Mouse (Mus musculus): ENCODE data around the gene Ube2h. TPM values are rescaled to one million over a fixed set of nuclear protein-coding genes. Genes with fewer than 3 reads are reported as not detected.

The Ube2h gene
- polyA plus RNA-seq (2011; ENCODE audit: insufficient read depth, insufficient read length, low replicate concordance, missing spikeins), result 35.1 and 44.9 TPM in 2 replicates

GRCm38 (mm10) chr6:30304399-30304917, at the start of gene Ube2h:
Gene Ube2h (minus strand): TSS chr6:30304539.
- peak within 1 kb of the TSS; percentile 98 for H3K27ac ChIP-seq (ENCODE audit: control insufficient read depth, insufficient read depth, low read depth, low read length, poor library complexity)
- 2% methylated on average over 33 of the region's 33 CpGs for WGBS
- H3K4me3 ChIP-seq (replicated peaks; ENCODE audit: control insufficient read depth, low read depth, low read length), result peak within 1 kb of the TSS; percentile 78
- TF ChIP-seq CTCF (IDR thresholded peaks at IDR 0.05; ENCODE audit: control insufficient read depth, insufficient read depth, low read length) (no peak), POLR2A (IDR thresholded peaks at IDR 0.05; ENCODE audit: borderline replicate concordance, control insufficient read depth, low read depth, low read length) (peak; percentile 98)
- H3K4me1 ChIP-seq (ENCODE audit: control insufficient read depth, insufficient read depth, low read length), result peaks cover 3% of the 10 kb centered on the region; the same call in 1 of the 2 replicates

DNA sequence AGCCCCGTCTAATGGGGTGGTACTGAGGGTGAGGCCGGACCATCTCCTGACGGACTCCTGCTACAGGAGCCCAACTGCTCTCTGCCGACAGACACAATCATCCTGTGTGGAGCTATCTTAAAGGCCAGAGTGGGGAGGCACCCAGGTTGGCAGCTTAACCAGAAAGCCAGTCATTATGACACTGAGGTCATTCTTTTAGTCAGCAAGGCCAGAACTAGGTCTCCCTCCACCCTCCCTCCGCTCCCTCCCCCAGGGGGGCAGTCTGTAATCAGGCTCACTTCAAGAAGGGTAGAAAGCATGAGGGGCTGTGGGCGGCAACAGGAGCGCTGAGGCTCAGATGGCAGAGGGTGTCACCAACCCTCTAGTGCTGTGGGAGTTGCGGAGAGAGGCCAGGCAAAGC, 49.3 kb upstream of the Ube2h start:
- Histone ChIP-seq H3K27ac (ENCODE audit: control insufficient read depth, insufficient read depth, low read depth, low read length, poor library complexity) (no peak overlapping the region; the same call in 1 of the 2 replicates), H3K4me1 (ENCODE audit: control insufficient read depth, insufficient read depth, low read length) (peaks cover 3% of the 10 kb centered on the region; the same call in 1 of the 2 replicates), H3K4me3 (replicated peaks; ENCODE audit: control insufficient read depth, low read depth, low read length) (no peak overlapping the region)
- TF ChIP-seq CTCF (IDR thresholded peaks at IDR 0.05; ENCODE audit: control insufficient read depth, insufficient read depth, low read length) (no peak), POLR2A (IDR thresholded peaks at IDR 0.05; ENCODE audit: borderline replicate concordance, control insufficient read depth, low read depth, low read length) (no peak)
- 90% methylated on average over 8 of the region's 8 CpGs for WGBS

DNA sequence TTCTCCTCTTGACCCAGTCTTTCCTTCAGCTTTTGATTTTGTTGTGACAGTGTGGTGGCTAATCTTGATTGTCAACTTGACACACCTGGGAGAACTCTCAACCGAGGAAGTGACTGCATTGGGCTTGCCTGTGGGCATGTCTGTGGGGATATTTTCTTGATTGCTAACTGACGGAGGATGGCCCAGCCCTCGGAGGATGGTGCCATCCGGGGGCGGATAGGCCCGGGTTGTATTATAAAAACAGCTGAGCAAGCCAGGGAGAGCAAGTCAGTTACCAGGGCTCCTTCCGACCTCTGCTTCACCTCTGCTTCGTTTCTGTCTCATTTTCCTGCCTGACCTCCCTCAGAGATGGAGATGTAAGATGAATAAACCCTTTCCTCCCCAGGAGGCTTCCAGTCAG, 48.4 kb upstream of the Ube2h start:
- Histone ChIP-seq H3K27ac (ENCODE audit: control insufficient read depth, insufficient read depth, low read depth, low read length, poor library complexity) (no peak overlapping the region), H3K4me3 (replicated peaks; ENCODE audit: control insufficient read depth, low read depth, low read length) (no peak overlapping the region), H3K4me1 (ENCODE audit: control insufficient read depth, insufficient read depth, low read length) (peaks cover 3% of the 10 kb centered on the region; the same call in 1 of the 2 replicates)
- no peak for TF ChIP-seq POLR2A (IDR thresholded peaks at IDR 0.05; ENCODE audit: borderline replicate concordance, control insufficient read depth, low read depth, low read length)
- 67% methylated on average over 8 of the region's 8 CpGs for WGBS

- Histone ChIP-seq H3K4me1 (ENCODE audit: control insufficient read depth, insufficient read depth, low read length) (peaks cover 3% of the 10 kb centered on the region; the same call in 1 of the 2 replicates), H3K4me3 (replicated peaks; ENCODE audit: control insufficient read depth, low read depth, low read length) (no peak overlapping the region), H3K27ac (ENCODE audit: control insufficient read depth, insufficient read depth, low read depth, low read length, poor library complexity) (no peak overlapping the region)
- TF ChIP-seq POLR2A (IDR thresholded peaks at IDR 0.05; ENCODE audit: borderline replicate concordance, control insufficient read depth, low read depth, low read length) (no peak), CTCF (IDR thresholded peaks at IDR 0.05; ENCODE audit: control insufficient read depth, insufficient read depth, low read length) (no peak)
- 43% methylated on average over 9 of the region's 9 CpGs for WGBS
Measured at GRCm38 (mm10) chr6:30351290-30351689, 47.0 kb upstream of the Ube2h start.

GRCm38 (mm10) chr6:30347288-30347801, 43.0 kb upstream of the Ube2h start:
- H3K4me1 ChIP-seq (ENCODE audit: control insufficient read depth, insufficient read depth, low read length), result no peaks in the 10 kb centered on the region; the same call in 1 of the 2 replicates
- TF ChIP-seq CTCF (IDR thresholded peaks at IDR 0.05; ENCODE audit: control insufficient read depth, insufficient read depth, low read length) (no peak), POLR2A (IDR thresholded peaks at IDR 0.05; ENCODE audit: borderline replicate concordance, control insufficient read depth, low read depth, low read length) (no peak)
- H3K4me3 ChIP-seq (replicated peaks; ENCODE audit: control insufficient read depth, low read depth, low read length), result no peak overlapping the region
- WGBS, result 76% methylated on average over 4 of the region's 4 CpGs
- H3K27ac ChIP-seq (ENCODE audit: control insufficient read depth, insufficient read depth, low read depth, low read length, poor library complexity), result no peak overlapping the region

DNA sequence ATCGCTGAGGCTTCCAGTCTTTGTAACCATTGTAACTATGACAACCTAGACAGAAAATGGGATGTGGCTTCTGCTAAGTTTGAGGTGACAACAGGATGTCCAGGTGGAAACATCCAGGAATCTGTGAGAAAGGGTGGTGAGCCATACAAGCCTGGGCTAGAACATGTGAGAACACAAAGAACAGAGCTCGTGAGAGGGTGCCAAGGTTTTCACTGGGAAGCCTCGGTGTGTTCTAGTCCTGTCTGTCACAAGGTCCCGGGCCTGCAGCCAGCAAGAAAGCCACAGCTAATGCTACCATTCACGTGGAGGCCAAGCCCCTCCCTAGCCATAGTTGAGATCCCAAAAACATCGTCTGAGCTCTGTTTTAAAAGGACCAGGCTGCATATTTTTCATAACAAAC, 42.4 kb upstream of the Ube2h start:
- 27% methylated on average over 6 of the region's 6 CpGs for WGBS
- no peak overlapping the region for H3K4me3 ChIP-seq (replicated peaks; ENCODE audit: control insufficient read depth, low read depth, low read length)
- no peak overlapping the region for H3K27ac ChIP-seq (ENCODE audit: control insufficient read depth, insufficient read depth, low read depth, low read length, poor library complexity)
- TF ChIP-seq CTCF (IDR thresholded peaks at IDR 0.05; ENCODE audit: control insufficient read depth, insufficient read depth, low read length), result no peak
- no peak for TF ChIP-seq POLR2A (IDR thresholded peaks at IDR 0.05; ENCODE audit: borderline replicate concordance, control insufficient read depth, low read depth, low read length)
- no peaks in the 10 kb centered on the region; the same call in 1 of the 2 replicates for H3K4me1 ChIP-seq (ENCODE audit: control insufficient read depth, insufficient read depth, low read length)

DNA sequence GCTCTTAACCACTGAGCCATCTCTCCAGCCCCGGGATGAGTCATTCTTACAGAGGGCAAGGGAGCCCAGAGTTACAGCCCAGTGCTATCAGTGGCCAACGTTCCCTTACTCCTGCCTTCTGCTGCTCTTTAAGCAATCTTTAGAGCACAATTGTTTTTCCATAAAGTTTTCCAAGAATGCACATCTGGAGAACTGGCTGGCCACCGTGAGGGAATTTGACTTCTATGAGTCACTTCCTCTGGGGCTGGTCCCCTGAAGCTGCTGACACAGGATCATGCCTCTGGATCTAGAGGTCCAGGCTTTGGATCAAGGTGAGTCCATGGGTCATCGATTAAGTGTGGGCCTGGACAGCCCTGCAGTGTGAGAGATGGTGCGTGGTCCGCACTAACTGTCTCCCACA, 39.7 kb upstream of the Ube2h start:
- 75% methylated on average over 6 of the region's 6 CpGs for WGBS
- TF ChIP-seq CTCF (IDR thresholded peaks at IDR 0.05; ENCODE audit: control insufficient read depth, insufficient read depth, low read length) (no peak), POLR2A (IDR thresholded peaks at IDR 0.05; ENCODE audit: borderline replicate concordance, control insufficient read depth, low read depth, low read length) (no peak)
- Histone ChIP-seq H3K4me3 (replicated peaks; ENCODE audit: control insufficient read depth, low read depth, low read length) (no peak overlapping the region), H3K4me1 (ENCODE audit: control insufficient read depth, insufficient read depth, low read length) (no peaks in the 10 kb centered on the region), H3K27ac (ENCODE audit: control insufficient read depth, insufficient read depth, low read depth, low read length, poor library complexity) (no peak overlapping the region)

DNA sequence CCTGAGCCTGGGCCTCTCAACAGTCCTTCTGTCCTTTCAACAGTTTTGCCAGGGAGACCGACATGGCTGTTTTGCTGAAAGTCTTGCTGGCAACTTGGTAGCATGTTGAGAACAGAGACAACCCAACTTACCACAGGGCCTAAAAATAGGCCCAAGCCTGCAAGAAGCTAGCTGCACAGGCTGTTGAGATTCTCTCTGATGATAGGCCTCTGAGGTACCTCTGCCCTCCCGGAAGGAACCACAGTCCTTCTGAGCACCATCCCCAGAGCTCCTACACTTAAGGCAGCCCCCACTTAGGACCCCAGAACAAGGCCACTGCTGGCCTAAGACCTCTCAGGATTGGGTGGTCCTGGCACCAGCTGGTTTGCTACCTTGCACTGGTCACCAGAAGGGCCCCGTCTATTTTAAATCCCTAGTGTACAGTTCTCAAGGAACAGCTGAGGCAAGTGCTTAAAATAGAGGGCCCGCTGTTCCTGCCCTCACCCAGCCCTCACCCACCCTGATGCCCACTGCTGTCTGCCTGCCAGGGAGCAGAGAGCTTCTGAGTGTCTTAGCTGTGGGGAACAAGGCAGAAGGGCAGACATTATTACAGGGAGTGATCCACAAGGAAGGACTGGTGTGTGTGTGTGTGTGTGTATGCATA, 36.0 kb upstream of the Ube2h start:
- 57% methylated on average over 4 of the region's 4 CpGs for WGBS
- Histone ChIP-seq H3K4me3 (replicated peaks; ENCODE audit: control insufficient read depth, low read depth, low read length) (no peak overlapping the region), H3K4me1 (ENCODE audit: control insufficient read depth, insufficient read depth, low read length) (no peaks in the 10 kb centered on the region; the same call in 1 of the 2 replicates)

More for the DNA sequence above, 36.0 kb upstream of the Ube2h start:
- H3K27ac ChIP-seq (ENCODE audit: control insufficient read depth, insufficient read depth, low read depth, low read length, poor library complexity), result peak overlapping the region; percentile 41; the same call in 1 of the 2 replicates
- no peak for TF ChIP-seq POLR2A (IDR thresholded peaks at IDR 0.05; ENCODE audit: borderline replicate concordance, control insufficient read depth, low read depth, low read length)
